Mouse (Mus musculus) kidney, adult 2 months (tissue): Measurements from ENCODE around the gene Dnaaf1.

Experiments used
- CTCF ChIP-seq: fragments of 200-500 bp; conservative IDR thresholded peaks from 2 replicates; pipeline ENCODE4 v1.5.1; 2011; ENCODE audit warnings: low read depth, mild to moderate bottlenecking, control low read depth, low read length, moderate library complexity, mixed read lengths; ENCODE audit not compliant: insufficient read depth, insufficient read length
- POLR2A ChIP-seq: fragments of 200-500 bp; IDR thresholded peaks from one replicate; pipeline ENCODE4 v1.6.1; 2011; ENCODE audit warnings: low read depth, low read length, control low read depth

- TF ChIP-seq CTCF (no peak), POLR2A (no peak)
Measured at GRCm38 (mm10) chr8:119571135-119571534, 3.9 kb upstream of the Dnaaf1 start.
